Mouse (Mus musculus) intestine, embryonic 14.5 days (tissue): ENCODE measurements around the gene Zfp467. TPM values are rescaled to one million over a fixed set of nuclear protein-coding genes. Genes with fewer than 3 reads are reported as not detected.

Source experiments
- ATAC-seq: fragments of 200-750 bp; cut with Nextera tagmentation; replicated peaks from 2 replicates; pipeline ENCODE4 v1.8.0; 2017; ENCODE audit warnings: low read depth, moderate number of reproducible peaks, moderate TSS enrichment, moderate library complexity; ENCODE audit not compliant: low FRiP score, low TSS enrichment
- DNase-seq: peaks from one replicate; pipeline ENCODE4 v3.0.0-alpha.2; 2018; ENCODE audit warnings: low spot score
- H3K27ac ChIP-seq: fragments of 300-500 bp; sonication (generic); 2 replicates; pipeline ENCODE4 v1.5.1; 2014; ENCODE audit warnings: low read depth, mild to moderate bottlenecking, control low read depth
- H3K27me3 ChIP-seq: fragments of 300-500 bp; sonication (generic); replicated peaks from 2 replicates; pipeline ENCODE4 v1.6.1; 2014; ENCODE audit warnings: low read length, control low read depth; ENCODE audit not compliant: control insufficient read depth, insufficient read depth
- H3K36me3 ChIP-seq: fragments of 300-500 bp; sonication (generic); 2 replicates; pipeline ENCODE4 v1.6.1; 2014; ENCODE audit warnings: low read length, control low read depth; ENCODE audit not compliant: control insufficient read depth, insufficient read depth
- H3K4me1 ChIP-seq: fragments of 300-500 bp; sonication (generic); replicated peaks from 2 replicates; pipeline ENCODE4 v1.6.1; 2014; ENCODE audit warnings: low read length, control low read depth, mixed read lengths; ENCODE audit not compliant: control insufficient read depth, insufficient read depth
- H3K4me2 ChIP-seq: fragments of 300-500 bp; sonication (generic); 2 replicates; pipeline ENCODE4 v1.6.1; 2014; ENCODE audit warnings: low read length
- H3K4me3 ChIP-seq: fragments of 300-500 bp; sonication (generic); 2 replicates; pipeline ENCODE4 v1.5.1; 2014; ENCODE audit warnings: low read depth, low read length, control low read depth, mixed read lengths
- H3K9ac ChIP-seq: fragments of 300-500 bp; sonication (generic); 2 replicates; pipeline ENCODE4 v1.6.1; 2014; ENCODE audit warnings: mild to moderate bottlenecking, low read length
- H3K9me3 ChIP-seq: fragments of 300-500 bp; sonication (generic); 2 replicates; pipeline ENCODE4 v1.6.1; 2016; ENCODE audit warnings: low read length, control low read depth; ENCODE audit not compliant: control insufficient read depth
- WGBS: fragments of 180-500 bp; shearing (Covaris S2); extraction: QIAGEN DNeasy Blood & Tissue Kit; methylation state at CpG from one replicate; pipeline ENCODE4 v1.1.7; 2014; 5-methylcytosine and 5-hydroxymethylcytosine counted together
- microRNA-seq: library from miRNA; unstranded; fragments of <30 nt; microRNA quantifications from one replicate; pipeline ENCODE4, GENCODE M21; 2016
- polyA plus RNA-seq: library from polyadenylated mRNA; unstranded; fragments of >200 nt; fragmentation: Nextera tagmentation; extraction: Ambion mirVana; gene quantifications from 2 replicates; pipeline ENCODE4 v1.2.1, GENCODE M21; 2014

Gene Zfp467
- polyA plus RNA-seq, 1 experiment from 2014 or later: 23.1 TPM

GRCm38 (mm10) chr6:48388221-48388620 lies 57.4 kb downstream of the Zfp467 start:
- 0 out of 2 replicates have a peak, but pooled peaks cover 3% of the 10 kb centered on the region for H3K9me3 ChIP-seq
- H3K27ac ChIP-seq: no peak overlapping the region
- no peak for DNase-seq

More at GRCm38 (mm10) chr6:48388221-48388620, 57.4 kb downstream of the Zfp467 start:
- Histone ChIP-seq H3K4me2 (no peak overlapping the region), H3K27me3 (no peaks in the 10 kb centered on the region), H3K36me3 (no peaks in the 10 kb centered on the region), H3K4me3 (no peak overlapping the region), H3K9ac (no peak overlapping the region), H3K4me1 (no peaks in the 10 kb centered on the region)
- ATAC-seq: no peak
- 64% methylated on average over 3 of the region's 3 CpGs for WGBS

Small RNA genes within 50 kb of the gene (microRNA-seq; reads per million reads assigned to microRNA genes)
- gene Gm24325: not detected

Other genes starting within 250 kb of the Zfp467 start
- 19.6 and 20.7 TPM in 2 replicates for gene Krba1, start 50.2 kb downstream of the Zfp467 start, polyA plus RNA-seq
- gene Sspo, start 2.4 kb upstream of the Zfp467 start, polyA plus RNA-seq: 0.32 and 0.40 TPM in 2 replicates
- 25.0 and 29.2 TPM in 2 replicates for gene Atp6v0e2, start 91.8 kb upstream of the Zfp467 start, polyA plus RNA-seq
- 6.7 and 7.7 TPM in 2 replicates for gene Lrrc61, start 109.0 kb upstream of the Zfp467 start, polyA plus RNA-seq
- 69.7 and 73.9 TPM in 2 replicates for gene Rarres2, start 127.0 kb upstream of the Zfp467 start, polyA plus RNA-seq
- not detected in 2 replicates for gene Gm45021, start 143.8 kb upstream of the Zfp467 start, polyA plus RNA-seq
- 28.4 and 29.5 TPM in 2 replicates for gene Repin1, start 148.1 kb upstream of the Zfp467 start, polyA plus RNA-seq
- gene Gm44965, start 148.1 kb upstream of the Zfp467 start, polyA plus RNA-seq: not detected in 2 replicates
- gene Zfp775, start 156.2 kb upstream of the Zfp467 start, polyA plus RNA-seq: 7.4 and 8.3 TPM in 2 replicates
- gene AI854703, start 180.9 kb upstream of the Zfp467 start, polyA plus RNA-seq: 0.70 and 1.0 TPM in 2 replicates
- gene Gimap8, start 201.4 kb upstream of the Zfp467 start, polyA plus RNA-seq: 0.73 and 0.77 TPM in 2 replicates
- 14.1 and 15.9 TPM in 2 replicates for gene Gimap9, start 230.3 kb upstream of the Zfp467 start, polyA plus RNA-seq
- 18.3 and 19.1 TPM in 2 replicates for gene Gimap4, start 238.7 kb upstream of the Zfp467 start, polyA plus RNA-seq